Mouse (Mus musculus) cortical plate, adult 2 months (tissue): ENCODE results near the gene Tfap2a.

Experiments used
- CTCF ChIP-seq: fragments of 200-500 bp; IDR thresholded peaks from 2 replicates; pipeline ENCODE4 v1.5.1; 2011; ENCODE audit warnings: mild to moderate bottlenecking, control low read depth, low read length; ENCODE audit not compliant: insufficient read depth; ENCODE audit errors: extremely low read depth
- POLR2A ChIP-seq: fragments of 200-500 bp; IDR thresholded peaks from 2 replicates; pipeline ENCODE4 v1.6.1; 2011; ENCODE audit warnings: mild to moderate bottlenecking, low read length, control low read depth; ENCODE audit not compliant: insufficient read depth; ENCODE audit errors: extremely low read depth

DNA sequence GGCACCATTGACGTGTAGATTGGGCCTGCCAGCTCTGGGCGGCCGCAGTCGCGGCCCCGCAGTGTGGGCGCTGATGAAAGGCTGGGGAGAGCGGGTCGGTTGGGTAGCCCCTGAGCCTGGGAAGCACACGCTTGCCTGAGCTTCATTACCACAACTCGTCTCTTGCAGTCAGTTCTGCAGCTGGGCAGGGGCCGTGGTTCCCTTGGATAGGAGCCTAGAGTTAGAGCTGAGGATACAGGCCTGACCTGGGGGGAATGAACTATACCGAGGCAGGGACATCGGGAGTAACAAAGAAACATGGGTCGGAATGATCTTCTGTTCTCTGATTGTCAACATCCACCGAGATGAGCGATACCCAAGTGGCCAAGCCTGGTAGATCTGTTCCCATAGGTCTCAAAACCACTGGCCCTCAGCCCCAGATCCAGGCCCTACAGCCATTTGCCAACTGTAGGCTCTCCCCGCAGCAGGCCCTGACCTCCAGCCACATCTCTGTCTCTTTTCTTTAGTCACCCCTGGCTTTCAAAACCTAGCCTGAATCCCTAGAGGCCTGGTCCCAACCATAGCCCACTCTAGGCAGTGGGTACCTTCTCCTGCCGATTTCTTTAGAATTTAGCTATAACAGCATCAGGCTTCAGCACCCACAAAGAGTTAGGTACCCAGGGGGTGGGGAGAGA lies 1.9 kb downstream of the Tfap2a start:
- TF ChIP-seq CTCF = no peak
- TF ChIP-seq POLR2A = no peak
